8 mouse cellular contexts compared by ENCODE assay signal in the genomic region with DNA sequence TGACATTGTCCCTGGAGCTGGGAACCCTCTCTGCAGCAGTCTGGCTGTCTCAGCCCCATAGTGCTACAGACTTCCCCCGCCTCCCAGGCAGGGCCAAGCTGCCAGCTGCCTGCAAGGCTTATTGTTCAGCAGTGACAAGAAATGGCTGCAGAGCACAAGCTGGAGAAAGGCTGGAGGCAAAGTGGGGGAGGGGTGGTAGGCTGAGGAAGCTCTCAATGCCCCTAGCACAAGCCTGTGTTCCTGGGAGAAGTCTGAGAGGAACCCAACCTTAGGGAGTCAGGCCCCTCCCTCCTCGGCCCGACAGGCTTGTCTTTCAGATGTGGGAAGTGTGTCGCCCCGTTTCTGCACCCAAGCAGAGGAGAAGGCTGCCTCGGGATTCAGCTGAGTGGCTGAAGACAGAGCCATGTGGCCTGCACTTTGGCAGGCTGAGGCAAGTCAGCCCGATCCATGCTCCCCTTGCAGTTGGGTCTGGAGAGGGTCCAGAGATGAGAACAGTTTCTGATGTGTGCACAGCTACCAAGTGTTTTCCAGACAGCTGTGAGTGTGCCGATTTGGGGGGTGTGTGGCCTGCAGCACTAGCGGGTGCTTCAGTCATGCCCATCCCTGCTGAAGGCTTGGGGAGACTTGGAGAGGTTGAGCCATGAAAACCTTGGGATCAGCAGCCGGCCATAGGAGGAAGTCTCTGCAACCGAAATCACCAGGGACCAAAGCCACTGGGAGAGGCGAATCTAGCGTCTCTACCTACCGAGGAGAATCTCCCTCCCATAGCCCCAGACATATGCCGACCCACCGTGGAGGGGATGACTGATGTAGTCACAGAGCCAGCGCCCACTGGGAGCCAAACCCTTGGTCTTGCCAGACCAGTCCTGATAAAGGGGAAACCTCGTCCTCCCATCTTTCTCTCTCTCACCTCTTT.
DNase-seq lines count a peak whose midpoint lies in the region; ATAC-seq lines count a peak whose summit lies in the region.

No protein-coding gene starts in this region.

- H3K4me3 ChIP-seq in lung, embryonic 15.5 days, result peak overlapping the region; percentile 6; the same call in 1 of the 2 replicates
- H3K4me3 ChIP-seq in embryonic facial prominence, embryonic 15.5 days (replicated peaks), result peak overlapping the region; percentile 13
- peak overlapping the region; percentile 26 for H3K4me3 ChIP-seq in heart, embryonic 15.5 days

- peak overlapping the region; percentile 28 for H3K9ac ChIP-seq in lung, embryonic 15.5 days
- no peak overlapping the region for H3K9ac ChIP-seq in embryonic facial prominence, embryonic 15.5 days
- peak overlapping the region; percentile 23; the same call in 1 of the 2 replicates for H3K9ac ChIP-seq in heart, embryonic 15.5 days

- no peaks in the 10 kb centered on the region for H3K9me3 ChIP-seq in lung, embryonic 15.5 days
- no peaks in the 10 kb centered on the region for H3K9me3 ChIP-seq in embryonic facial prominence, embryonic 15.5 days (replicated peaks)
- H3K9me3 ChIP-seq in heart, embryonic 15.5 days (replicated peaks), result no peaks in the 10 kb centered on the region

- no peaks in the 10 kb centered on the region for H3K27me3 ChIP-seq in lung, embryonic 15.5 days
- H3K27me3 ChIP-seq in embryonic facial prominence, embryonic 15.5 days, result no peaks in the 10 kb centered on the region
- H3K27me3 ChIP-seq in heart, embryonic 15.5 days, result no peaks in the 10 kb centered on the region

- peaks cover 51% of the 10 kb centered on the region for H3K4me1 ChIP-seq in lung, embryonic 15.5 days
- H3K4me1 ChIP-seq in embryonic facial prominence, embryonic 15.5 days, result peaks cover 45% of the 10 kb centered on the region
- peaks cover 33% of the 10 kb centered on the region for H3K4me1 ChIP-seq in heart, embryonic 15.5 days (replicated peaks)

- no peak for DNase-seq in lung, postnatal 25 days (ENCODE audit: low spot score)
- DNase-seq in layer of hippocampus, postnatal 36 days, result peak; percentile 65
- peak; percentile 26 for DNase-seq in lung, postnatal 36 days
- DNase-seq in right cerebral cortex, adult 2 months (ENCODE audit: low spot score in 2 of 2), result peak; percentile 46 to 70

- 14% methylated on average over 18 of the region's 18 CpGs for WGBS in lung, embryonic 15.5 days
- WGBS in embryonic facial prominence, embryonic 15.5 days, result 11% methylated on average over 18 of the region's 18 CpGs
- 11% methylated on average over 18 of the region's 18 CpGs for WGBS in heart, embryonic 15.5 days

- ATAC-seq in lung, embryonic 15.5 days (ENCODE audit: borderline replicate concordance, extremely low read depth, low FRiP score, low TSS enrichment), result peak; percentile 82
- peak; percentile 73 for ATAC-seq in embryonic facial prominence, embryonic 15.5 days (ENCODE audit: insufficient number of reproducible peaks, low FRiP score, low TSS enrichment, low read depth)
- ATAC-seq in heart, embryonic 15.5 days (replicated peaks; ENCODE audit: insufficient number of reproducible peaks, insufficient read depth, low FRiP score, low read depth), result peak; percentile 74
- ATAC-seq in erythroid progenitor cell, adult 5-6 weeks (replicated peaks; ENCODE audit: low FRiP score, poor library complexity, severe bottlenecking), result no peak

- H3K36me3 ChIP-seq in lung, embryonic 15.5 days, result peaks cover 2% of the 10 kb centered on the region; the same call in 1 of the 2 replicates
- H3K36me3 ChIP-seq in embryonic facial prominence, embryonic 15.5 days, result 0 out of 2 replicates have a peak, but pooled peaks cover 4% of the 10 kb centered on the region
- H3K36me3 ChIP-seq in heart, embryonic 15.5 days, result 0 out of 2 replicates have a peak, but pooled peaks cover 3% of the 10 kb centered on the region

- H3K4me2 ChIP-seq in lung, embryonic 15.5 days, result peak overlapping the region; percentile 43
- H3K4me2 ChIP-seq in embryonic facial prominence, embryonic 15.5 days (replicated peaks), result peak overlapping the region; percentile 42
- peak overlapping the region; percentile 54 for H3K4me2 ChIP-seq in heart, embryonic 15.5 days

- peak overlapping the region; percentile 86 for H3K27ac ChIP-seq in lung, embryonic 15.5 days
- peak overlapping the region; percentile 75 for H3K27ac ChIP-seq in embryonic facial prominence, embryonic 15.5 days (replicated peaks)
- H3K27ac ChIP-seq in heart, embryonic 15.5 days, result peak overlapping the region; percentile 59
